Mouse (Mus musculus) testis, postnatal 10 days (tissue): ENCODE results near the gene A230050P20Rik.

ENCODE experiments used
- DNase-seq: peaks from one replicate; pipeline ENCODE4 v3.0.0; 2021; ENCODE audit warnings: low spot score

The A230050P20Rik gene

GRCm38 (mm10) chr9:20875021-20875790 lies 6.8 kb downstream of the A230050P20Rik start:
- peak; percentile 57 for DNase-seq

DNA sequence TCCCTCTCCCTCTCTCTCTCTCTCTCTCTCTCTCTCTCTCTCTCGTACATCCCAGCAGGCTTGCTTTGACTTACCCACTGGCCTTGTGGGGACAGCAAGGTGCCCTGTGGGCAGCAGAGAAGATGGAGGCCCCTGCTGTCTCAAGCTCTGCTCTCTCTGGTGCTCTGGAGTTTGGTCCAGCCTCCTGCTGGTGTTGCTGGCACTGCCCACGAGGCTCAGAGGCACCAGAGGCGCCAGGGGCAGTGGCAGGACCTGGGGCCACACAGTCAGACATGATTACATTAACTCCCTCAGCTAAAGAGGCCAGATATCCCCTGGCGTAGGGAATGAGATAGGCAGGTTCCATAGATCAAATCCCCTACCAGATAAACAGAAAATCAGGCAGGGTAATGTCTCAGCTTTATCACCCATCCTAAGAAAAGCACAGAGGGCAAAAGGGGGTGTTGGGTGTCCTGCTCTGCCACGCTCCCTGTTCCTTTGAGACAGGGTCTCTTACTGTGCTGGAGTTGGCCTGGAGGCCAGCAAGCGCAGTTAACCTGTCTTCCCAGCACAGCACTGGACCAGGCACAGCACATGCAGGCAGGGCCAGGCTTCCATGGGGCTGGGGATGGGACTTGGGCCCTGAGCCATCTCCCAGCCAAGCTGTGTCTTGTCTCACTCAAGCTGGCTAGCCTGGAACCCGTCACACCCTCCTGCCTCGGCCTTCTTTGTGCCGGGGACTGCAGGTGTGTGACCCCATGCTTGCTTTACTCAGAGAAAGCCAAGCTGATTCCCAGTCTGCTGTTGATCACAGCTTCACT lies 8.1 kb downstream of the A230050P20Rik start:
- no peak for DNase-seq

DNA sequence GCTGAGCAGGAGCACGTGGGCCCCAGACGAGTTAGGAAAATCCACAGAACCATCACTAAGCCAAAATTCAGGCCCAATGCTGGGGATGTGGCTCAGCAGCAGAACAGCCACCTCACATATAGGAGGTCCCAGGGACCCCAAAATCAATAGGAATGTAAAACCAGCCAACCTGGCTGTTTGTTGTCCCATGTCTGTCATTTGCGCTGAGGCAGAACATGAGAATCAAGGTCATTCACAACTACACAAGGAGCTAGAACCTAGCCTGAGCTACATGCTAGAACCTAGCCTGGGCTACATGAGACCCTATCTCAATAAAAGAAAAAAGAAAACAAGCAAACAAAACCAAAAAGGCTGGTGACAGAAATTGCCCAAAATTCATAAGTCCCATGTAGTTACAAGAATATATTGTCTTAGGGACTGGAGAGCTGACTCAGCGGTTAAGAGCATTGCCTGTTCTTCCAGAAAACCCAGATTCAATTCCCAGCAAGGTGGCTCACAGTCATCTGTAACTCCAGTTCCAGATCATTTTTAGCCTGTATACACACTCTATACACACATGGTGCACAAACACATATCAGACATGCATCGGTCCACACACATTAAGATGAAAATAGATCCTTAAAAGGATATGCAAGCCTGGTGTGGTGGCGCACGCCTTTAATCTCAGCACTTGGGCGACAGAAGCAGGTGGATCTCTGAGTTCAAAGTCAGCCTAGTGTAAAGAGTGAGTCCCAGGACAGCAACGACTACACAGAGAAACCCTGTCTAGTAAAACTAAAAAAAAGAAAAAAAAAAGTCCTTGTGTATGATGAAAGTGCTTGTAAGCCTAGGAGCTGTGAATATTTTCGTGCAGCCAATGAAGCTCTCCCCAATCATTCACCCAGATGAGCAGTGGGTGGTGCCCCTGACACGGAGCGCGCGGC lies 8.9 kb downstream of the A230050P20Rik start:
- DNase-seq = peak; percentile 33

DNA sequence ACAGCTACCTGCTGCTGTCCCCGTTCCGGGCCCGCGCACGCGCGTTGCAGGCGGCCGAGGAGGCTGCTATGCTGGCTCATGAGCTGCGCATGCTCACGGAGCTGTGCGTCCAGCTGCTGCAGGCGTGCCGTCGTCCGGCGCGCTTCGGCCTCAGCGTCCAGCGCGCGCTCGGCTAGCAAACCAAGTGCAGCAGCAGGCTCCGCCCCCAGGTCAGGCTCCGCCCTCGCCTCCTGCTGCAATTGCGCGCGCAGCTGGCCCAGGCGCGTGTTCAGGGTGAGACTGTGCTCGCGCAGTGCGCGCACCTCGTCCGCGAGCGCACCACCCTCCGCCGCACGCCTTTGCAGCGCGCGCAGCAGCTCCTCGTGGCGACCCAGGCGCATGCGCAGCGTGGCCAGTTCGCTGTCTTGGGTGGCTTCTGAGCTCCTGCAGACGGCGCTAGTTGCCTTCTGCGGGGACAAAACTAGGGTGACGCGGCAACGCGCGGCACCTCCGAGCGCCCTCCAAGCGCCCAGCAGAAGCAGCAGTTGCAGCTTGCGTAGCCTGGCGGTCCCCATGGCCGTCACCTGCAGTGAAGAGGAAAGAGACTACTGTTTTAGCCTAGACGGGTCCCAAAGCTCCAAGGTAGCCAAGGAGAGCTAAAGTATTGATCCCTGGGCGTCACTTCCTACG lies 9.7 kb downstream of the A230050P20Rik start:
- DNase-seq = peak; percentile 100

GRCm38 (mm10) chr9:20878710-20879065 lies 10.2 kb downstream of the A230050P20Rik start:
- DNase-seq = peak; percentile 78

GRCm38 (mm10) chr9:20879097-20879792 lies 10.8 kb downstream of the A230050P20Rik start, which contains the start of gene Angptl6:
Gene Angptl6 (minus strand): TSS chr9:20879727.
- DNase-seq = no peak

DNA sequence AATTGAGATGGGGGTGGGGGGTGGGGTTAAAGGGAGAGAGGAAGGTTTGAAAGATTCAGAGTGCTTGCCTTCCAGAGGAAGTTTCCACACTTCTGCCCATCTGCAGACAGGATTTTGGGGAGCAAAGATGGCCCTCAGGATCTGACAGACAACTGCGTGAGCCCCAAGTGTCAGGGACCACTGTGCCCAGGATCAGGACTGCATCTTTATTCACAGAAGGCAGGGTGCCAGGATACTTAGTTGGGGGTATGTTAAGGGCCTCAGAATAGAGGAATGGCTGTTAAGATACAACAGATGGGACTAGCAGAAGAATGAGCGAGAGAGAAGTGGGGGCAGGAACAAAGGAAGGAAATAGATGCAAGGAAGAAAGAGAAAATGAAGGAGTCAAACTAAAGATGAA lies 18.1 kb downstream of the A230050P20Rik start:
- DNase-seq = no peak

DNA sequence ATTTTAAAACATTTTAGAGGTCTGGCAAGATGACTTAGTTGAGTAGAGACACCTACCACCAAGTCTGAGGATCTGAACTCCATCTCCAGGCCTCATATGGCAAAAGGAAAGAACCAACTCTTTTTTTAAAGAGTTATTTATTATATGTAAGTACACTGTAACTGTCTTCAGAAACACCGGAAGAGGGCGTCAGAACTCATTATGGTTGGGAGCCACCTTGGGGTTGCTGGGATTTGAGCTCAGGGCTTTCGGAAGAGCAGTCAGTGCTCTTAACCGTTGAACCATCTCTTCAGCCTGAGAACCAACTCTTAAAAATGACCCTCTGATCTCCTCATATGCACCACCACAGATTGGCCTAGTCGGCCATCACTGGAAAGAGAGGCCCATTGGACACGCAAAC lies 18.7 kb downstream of the A230050P20Rik start:
- DNase-seq = no peak

- peak; percentile 95 for DNase-seq
Measured at GRCm38 (mm10) chr9:20887704-20888385, 19.4 kb downstream of the A230050P20Rik start, which contains the start of gene Ppan. Gene Ppan (plus strand): TSS chr9:20888175.

- no peak for DNase-seq
Measured at GRCm38 (mm10) chr9:20888386-20888765, 19.9 kb downstream of the A230050P20Rik start.

DNA sequence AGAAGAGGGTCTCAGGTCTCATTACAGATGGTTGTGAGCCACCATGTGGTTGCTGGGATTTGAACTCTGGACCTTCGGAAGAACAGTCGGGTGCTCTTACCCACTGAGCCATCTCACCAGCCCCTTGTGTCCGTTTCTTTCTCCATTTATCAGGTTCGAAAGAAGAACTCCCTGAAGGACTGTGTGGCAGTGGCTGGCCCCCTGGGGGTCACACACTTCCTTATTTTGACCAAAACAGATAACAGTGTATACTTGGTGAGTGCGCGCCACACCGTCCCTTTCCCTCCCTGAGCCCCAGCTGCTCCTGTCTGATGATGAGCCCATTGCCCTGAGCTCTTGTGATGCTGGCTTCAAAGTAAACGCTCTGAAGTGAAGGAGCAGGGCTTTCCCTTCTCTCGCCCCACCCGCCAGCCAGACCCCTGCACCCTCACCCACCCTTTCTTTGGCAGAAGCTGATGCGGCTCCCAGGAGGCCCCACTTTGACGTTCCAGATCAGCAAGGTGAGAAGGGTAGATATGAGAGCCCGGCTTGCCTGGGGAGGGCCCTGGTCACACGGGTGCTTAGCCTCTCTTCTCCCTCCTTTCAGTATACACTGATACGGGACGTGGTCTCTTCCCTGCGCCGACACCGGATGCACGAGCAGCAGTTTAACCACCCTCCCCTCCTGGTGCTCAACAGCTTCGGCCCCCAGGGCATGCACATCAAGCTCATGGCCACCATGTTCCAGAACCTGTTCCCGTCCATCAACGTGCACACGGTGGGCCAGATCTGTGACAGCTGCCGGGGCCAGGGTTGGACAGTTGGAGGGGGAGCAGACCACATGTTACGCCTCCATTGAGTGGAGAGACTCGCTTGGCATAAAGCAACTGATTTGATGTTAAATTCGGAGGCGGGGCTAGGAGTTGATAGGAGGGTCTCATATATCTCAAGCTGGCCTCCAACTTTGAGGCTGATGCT lies 21.0 kb downstream of the A230050P20Rik start:
- DNase-seq = no peak

- DNase-seq = no peak
Measured at GRCm38 (mm10) chr9:20890411-20890810, 22.0 kb downstream of the A230050P20Rik start.

- DNase-seq = no peak
Measured at GRCm38 (mm10) chr9:20891339-20892103, 23.1 kb downstream of the A230050P20Rik start.

GRCm38 (mm10) chr9:20892104-20892653 lies 23.7 kb downstream of the A230050P20Rik start:
- no peak for DNase-seq

- no peak for DNase-seq
Measured at GRCm38 (mm10) chr9:20893069-20893468, 24.6 kb downstream of the A230050P20Rik start.

DNA sequence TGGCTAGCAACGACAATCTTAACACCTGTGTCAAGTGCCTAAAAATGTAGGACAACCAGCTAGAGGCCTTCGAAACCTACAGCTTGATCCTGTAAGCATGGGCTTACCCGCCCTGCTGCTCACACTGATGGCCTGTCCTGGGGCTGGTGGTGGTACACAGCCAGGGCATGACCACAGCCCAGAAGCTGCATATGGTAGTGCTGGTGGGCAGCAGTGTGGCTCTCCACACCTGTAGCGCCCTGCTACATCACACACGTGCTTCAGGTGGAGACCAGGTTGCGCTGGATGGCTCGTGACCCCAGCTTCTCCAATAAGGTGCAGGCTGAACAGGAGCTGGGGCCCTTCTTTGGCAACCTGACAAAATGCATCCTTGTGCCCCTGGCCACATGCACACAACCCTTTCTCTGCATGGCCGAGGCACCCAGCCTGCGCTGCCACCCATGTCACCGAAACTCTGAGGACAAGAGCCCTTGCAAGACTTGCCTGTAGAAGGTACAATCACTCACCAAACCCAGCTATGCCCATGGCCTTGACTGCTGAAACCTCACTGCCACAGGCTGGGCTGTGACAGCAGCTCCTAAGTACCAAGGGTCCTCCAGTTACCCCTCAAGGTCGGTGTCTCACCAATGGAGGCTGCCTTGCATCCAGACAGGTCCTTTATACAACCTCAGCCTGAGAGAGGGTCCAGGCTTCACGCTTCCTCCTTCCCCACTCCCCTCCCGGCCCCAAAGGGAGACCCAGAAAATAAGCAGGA lies 25.3 kb downstream of the A230050P20Rik start:
- no peak for DNase-seq

- no peak for DNase-seq
Measured at GRCm38 (mm10) chr9:20894629-20895028, 26.2 kb downstream of the A230050P20Rik start.
